Mouse (Mus musculus) megakaryocyte, embryonic 14.5 days (primary cell): Measurements from ENCODE around the gene Mturn.

Experiments
- FLI1 ChIP-seq: IDR thresholded peaks from 2 replicates; pipeline ENCODE4 v1.6.1; 2012; ENCODE audit warnings: low read length, inconsistent platforms, mixed read lengths
- GATA1 ChIP-seq: IDR thresholded peaks from 3 replicates; pipeline ENCODE4 v1.6.1; 2012; ENCODE audit warnings: mixed read lengths, low read length, inconsistent platforms, borderline replicate concordance

- TF ChIP-seq GATA1 (no peak), FLI1 (no peak)
These were observed 25.8 kb upstream of the Mturn start for GRCm38 (mm10) chr6:54655471-54656095.
